Mouse (Mus musculus): ENCODE measurements around the gene Igsf21. TPM values are rescaled to one million over a fixed set of nuclear protein-coding genes. Genes with fewer than 3 reads are reported as not detected.

The Igsf21 gene
- polyA plus RNA-seq (2012; ENCODE audit: insufficient read depth, insufficient read length, missing spikeins), result 6.8 and 9.2 TPM in 2 replicates

DNA sequence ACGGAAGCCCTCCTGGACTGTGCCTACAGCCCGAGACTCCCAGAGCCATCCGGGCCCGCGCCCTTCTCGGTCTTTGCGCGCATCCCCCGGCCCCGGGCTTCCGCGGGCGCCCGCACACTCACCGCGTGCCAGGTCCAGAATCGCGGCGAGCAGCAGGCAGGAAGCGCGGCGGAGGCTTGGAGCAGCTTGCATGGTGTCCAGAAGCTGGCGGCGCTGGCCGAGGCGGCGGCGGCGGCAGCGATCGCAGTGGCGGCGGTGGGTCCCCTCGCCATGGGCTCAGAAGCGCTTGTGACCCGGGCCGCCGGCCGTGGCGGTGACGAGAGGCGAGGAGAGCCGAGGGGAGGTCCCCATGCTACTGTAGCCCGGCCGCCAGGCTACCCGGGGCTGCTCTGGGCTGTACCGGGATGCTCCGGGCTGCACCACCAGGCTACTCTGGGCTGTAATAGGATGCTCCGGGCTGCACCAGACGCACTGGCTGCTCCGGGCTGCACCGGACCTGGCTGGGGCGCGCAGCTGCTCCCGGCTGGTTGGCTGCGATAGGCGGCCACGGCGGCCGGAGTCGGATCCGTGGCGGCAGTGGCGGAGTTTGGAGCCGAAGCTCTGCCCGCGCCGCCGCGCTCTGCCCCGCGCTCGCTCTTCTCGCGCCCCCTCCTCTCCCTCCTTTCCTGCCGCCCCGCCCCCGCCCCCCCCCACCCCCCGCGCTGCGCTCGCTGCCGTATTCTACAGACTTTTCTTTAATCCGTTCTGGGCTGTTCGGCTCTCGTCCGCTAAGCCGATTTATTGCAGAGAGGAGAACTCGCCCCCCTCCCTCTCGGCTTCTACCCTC lies at the start of gene Igsf21:
TSS of gene Igsf21 (minus strand) at position 605 of the 826 bp plus-strand sequence.
- H3K27ac ChIP-seq (replicated peaks; ENCODE audit: low read depth, low read length), result no peak within 1 kb of the TSS
- H3K4me3 ChIP-seq (ENCODE audit: insufficient read depth, low read depth, low read length), result no peak within 1 kb of the TSS
- no peaks in the 10 kb centered on the region for H3K4me1 ChIP-seq (ENCODE audit: control insufficient read depth, insufficient read depth, insufficient read length, low read length)

DNA sequence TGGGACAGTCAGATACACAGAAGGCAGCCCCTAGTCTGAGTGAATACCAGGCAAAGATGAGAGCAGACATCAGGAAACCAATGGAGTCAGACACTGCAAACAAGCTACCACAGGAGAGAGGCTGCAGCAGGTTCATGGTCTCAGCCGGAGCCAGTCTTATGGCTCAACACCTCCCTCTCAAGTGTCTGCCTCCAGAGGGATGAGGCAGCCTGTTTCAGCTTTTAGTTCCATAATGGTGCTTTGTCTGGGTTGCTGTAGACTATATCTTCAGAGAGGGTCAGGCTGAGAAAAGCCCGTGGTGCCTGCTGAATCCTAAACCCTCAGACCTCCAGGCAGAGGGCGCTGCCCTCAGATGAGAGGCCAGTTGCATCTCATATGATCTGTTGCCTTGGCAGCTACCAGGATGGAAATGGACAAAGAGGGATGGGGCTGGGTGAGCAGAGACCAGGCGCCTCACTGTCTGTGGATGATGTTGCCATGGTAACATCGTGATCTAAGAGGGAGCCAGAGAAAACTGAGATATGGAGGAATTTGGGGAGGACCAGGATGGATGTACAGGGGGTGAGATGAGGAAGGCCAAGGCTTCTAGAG lies 39.2 kb upstream of the Igsf21 start:
- H3K27ac ChIP-seq (replicated peaks; ENCODE audit: low read depth, low read length), result no peak overlapping the region
- no peaks in the 10 kb centered on the region for H3K4me1 ChIP-seq (ENCODE audit: control insufficient read depth, insufficient read depth, insufficient read length, low read length)
- H3K4me3 ChIP-seq (ENCODE audit: insufficient read depth, low read depth, low read length), result no peak overlapping the region

DNA sequence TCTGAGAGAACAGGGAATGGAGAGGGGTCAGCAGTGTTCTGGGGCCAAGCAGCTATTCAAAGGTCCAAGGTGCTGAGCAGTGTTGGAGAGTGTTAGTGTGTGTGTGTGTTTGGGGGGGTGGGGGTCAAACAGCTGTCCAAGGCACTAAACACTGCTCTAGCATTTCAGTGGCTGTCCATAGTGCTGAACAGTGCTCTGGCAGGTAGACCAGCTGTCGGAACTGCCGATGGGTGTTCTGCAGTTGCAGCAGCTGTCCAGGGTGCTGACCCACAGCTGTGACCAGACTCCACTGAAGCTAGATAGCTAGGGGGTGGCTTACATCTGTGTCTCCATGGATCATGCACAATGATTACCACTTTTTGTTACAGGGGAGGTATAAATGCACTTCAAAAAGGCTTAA lies 36.8 kb upstream of the Igsf21 start:
- Histone ChIP-seq H3K4me1 (ENCODE audit: control insufficient read depth, insufficient read depth, insufficient read length, low read length) (no peaks in the 10 kb centered on the region), H3K27ac (replicated peaks; ENCODE audit: low read depth, low read length) (no peak overlapping the region), H3K4me3 (ENCODE audit: insufficient read depth, low read depth, low read length) (no peak overlapping the region)

DNA sequence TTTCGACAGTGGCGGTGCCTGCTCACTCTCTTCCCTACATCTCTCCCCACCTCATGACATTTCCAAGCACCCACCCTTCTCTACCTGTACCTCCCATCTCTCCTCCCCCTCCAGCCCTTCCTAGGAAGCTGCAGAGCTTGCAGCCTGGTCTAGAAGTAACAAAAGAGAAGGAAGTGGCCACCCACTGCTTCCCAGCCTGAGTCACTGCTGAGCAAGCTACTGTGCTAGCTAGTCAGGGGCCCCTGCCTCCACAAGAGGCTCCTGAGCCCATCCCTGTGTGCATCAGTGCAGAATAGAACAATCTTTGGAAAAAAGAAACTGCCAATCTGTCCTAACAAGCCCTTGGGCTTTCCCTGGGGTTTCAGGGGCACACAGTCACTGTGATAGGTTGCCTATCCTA lies 31.7 kb upstream of the Igsf21 start:
- Histone ChIP-seq H3K4me3 (ENCODE audit: insufficient read depth, low read depth, low read length) (no peak overlapping the region), H3K4me1 (ENCODE audit: control insufficient read depth, insufficient read depth, insufficient read length, low read length) (no peaks in the 10 kb centered on the region), H3K27ac (replicated peaks; ENCODE audit: low read depth, low read length) (no peak overlapping the region)

DNA sequence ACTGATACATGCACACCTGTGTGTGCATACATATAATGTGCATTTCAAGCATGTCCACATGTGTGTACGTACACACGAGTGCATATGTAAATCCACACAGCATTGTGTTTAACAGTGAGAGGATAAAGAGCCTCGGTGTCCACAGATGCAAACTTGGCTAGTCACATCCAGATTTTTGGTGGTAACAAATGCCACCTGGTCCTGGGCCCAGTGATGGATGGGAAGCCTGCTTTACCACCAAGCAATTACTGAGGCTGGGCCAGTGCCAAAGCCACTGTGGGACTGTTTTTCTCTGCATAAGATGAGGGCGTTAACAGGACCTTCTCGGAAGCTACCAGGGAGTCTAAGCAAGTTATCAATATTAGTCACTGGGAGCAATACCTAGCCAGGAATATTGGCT lies 25.3 kb upstream of the Igsf21 start:
- no peak overlapping the region for H3K4me3 ChIP-seq (ENCODE audit: insufficient read depth, low read depth, low read length)
- H3K27ac ChIP-seq (replicated peaks; ENCODE audit: low read depth, low read length), result no peak overlapping the region
- H3K4me1 ChIP-seq (ENCODE audit: control insufficient read depth, insufficient read depth, insufficient read length, low read length), result no peaks in the 10 kb centered on the region

DNA sequence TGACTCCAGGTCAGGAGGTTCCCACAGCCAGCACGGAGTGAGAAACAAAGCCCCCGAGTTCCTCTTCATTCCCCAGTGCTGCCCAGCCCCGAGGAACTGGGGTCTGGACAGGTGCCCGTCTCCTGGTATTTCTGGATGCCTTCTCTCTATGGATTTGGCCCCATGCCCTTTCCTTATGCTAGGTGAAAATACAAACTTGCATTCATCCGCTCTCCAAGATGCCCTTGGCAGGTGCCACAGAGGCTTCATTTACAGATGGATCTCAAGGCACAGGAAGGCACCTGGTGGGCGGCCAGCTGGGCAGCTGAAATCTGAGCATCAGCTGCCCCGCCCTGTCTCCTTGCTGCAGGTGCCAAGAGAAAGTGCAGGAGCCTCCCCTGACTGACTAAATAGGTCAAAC lies 23.9 kb upstream of the Igsf21 start:
- Histone ChIP-seq H3K4me1 (ENCODE audit: control insufficient read depth, insufficient read depth, insufficient read length, low read length) (no peaks in the 10 kb centered on the region), H3K27ac (replicated peaks; ENCODE audit: low read depth, low read length) (no peak overlapping the region), H3K4me3 (ENCODE audit: insufficient read depth, low read depth, low read length) (no peak overlapping the region)

DNA sequence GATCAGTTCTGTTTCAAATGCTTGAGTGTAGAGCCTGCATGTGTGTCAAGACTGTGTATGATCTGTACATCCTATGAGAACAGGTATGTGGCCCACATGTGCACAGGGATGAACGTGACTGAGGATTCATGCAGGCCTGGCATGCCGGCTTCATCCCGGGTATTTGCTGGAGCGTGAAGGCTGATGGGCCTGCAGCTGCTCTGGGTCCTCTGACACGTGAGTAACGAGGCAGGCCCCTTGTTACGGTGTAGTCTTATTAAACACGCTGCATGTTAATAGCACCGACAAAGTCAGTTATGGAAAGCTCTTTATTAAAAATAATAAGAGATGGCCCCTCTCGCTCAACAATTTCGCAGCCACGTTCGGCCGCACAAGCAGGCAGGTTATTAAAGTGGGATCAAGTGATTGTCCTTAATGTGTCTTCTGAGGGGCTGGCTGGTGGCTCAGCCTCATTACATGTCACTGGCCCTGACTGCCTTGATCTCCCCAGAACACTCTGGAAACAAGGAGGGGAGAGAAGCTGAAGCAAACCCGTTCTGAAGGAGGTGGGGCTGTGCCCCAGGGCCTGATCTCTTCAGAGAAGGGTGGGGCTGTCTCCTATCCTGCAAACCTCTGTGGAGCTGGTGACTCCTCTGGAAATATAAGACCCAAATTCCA lies 22.7 kb upstream of the Igsf21 start:
- H3K27ac ChIP-seq (replicated peaks; ENCODE audit: low read depth, low read length), result no peak overlapping the region

DNA sequence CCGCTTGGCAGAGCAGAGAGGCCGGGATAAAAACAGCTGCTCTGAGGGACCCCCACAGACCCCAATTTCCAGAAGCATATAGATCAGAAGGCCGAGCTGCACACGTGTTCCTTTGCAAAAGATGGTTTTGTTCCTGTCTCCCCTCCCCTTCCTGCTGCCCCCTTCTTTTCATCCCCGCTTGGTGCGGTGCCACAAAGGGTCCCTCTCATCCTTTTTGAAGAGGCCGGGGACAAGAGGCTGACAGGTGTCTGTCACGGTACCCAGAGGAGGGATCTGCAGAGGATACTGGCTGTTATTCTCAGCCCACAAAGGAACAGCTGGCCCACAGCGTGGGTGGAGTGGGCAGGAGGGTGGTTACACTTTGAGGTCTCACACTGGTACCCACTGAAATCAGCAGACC lies 21.3 kb upstream of the Igsf21 start:
- H3K4me3 ChIP-seq (ENCODE audit: insufficient read depth, low read depth, low read length), result no peak overlapping the region
- H3K27ac ChIP-seq (replicated peaks; ENCODE audit: low read depth, low read length), result no peak overlapping the region
- H3K4me1 ChIP-seq (ENCODE audit: control insufficient read depth, insufficient read depth, insufficient read length, low read length), result no peaks in the 10 kb centered on the region

More for the DNA sequence above, 22.7 kb upstream of the Igsf21 start:
- H3K4me1 ChIP-seq (ENCODE audit: control insufficient read depth, insufficient read depth, insufficient read length, low read length), result no peaks in the 10 kb centered on the region
- H3K4me3 ChIP-seq (ENCODE audit: insufficient read depth, low read depth, low read length), result no peak overlapping the region

DNA sequence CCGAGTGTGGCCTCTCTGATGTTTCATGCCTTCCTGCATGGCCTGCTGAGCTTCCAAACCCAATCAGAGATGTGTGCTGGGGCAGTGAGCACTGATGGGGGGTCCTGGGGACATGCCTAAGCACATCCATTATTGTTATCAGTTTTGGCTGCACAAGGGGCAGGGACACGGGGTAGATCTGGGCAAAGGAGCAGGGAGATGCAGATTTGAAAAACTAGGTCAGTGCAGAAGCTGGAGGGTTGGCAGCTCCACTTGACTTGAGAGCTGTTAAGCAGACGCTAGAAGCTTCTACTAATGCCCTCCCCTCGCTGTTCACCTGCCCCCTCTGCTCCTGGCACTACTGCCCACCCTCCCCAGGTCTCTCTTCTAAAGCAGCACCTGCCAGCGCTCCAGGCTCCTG lies 20.5 kb upstream of the Igsf21 start:
- Histone ChIP-seq H3K27ac (replicated peaks; ENCODE audit: low read depth, low read length) (no peak overlapping the region), H3K4me1 (ENCODE audit: control insufficient read depth, insufficient read depth, insufficient read length, low read length) (no peaks in the 10 kb centered on the region), H3K4me3 (ENCODE audit: insufficient read depth, low read depth, low read length) (no peak overlapping the region)

DNA sequence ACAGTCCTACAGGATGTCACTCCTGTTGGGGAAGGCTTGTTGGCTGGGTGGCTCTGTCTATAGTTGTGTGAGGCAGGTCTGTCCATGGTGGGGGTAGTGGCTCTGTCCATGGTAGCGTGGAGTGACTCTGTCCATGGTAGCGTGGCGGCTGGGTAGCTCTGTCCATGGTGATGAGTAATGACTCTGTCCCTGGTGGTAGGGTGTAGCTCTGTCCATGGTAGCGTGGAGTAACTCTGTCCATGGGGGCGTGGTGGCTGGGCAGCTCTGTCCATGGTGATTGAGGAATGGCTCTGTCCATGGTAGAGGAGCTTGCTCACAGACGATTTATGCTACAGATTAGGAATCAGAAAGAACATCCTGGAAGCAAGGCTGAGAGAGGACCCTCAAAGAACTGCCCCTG lies 12.4 kb upstream of the Igsf21 start:
- no peak overlapping the region for H3K27ac ChIP-seq (replicated peaks; ENCODE audit: low read depth, low read length)
- no peak overlapping the region for H3K4me3 ChIP-seq (ENCODE audit: insufficient read depth, low read depth, low read length)
- H3K4me1 ChIP-seq (ENCODE audit: control insufficient read depth, insufficient read depth, insufficient read length, low read length), result no peaks in the 10 kb centered on the region

DNA sequence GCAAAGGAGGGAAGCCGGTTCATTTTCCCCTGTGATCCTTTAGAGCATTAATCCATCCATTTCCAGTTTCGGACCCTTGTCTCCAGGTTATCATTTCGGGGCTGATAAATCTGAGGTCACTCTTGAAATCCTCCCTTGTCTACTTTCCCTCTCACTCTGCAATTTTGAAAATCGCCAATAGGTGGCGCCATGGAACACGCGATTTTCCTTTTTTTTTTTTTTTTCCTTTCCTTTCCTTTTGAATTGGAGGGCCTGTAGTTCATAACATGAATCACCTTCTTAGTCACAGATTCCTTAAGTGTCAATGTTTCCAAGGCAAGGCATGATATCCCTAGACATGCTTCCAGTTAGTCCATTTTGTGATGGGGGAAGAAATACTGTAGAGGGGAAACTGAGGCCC lies 5.8 kb upstream of the Igsf21 start:
- Histone ChIP-seq H3K4me3 (ENCODE audit: insufficient read depth, low read depth, low read length) (no peak overlapping the region), H3K27ac (replicated peaks; ENCODE audit: low read depth, low read length) (no peak overlapping the region), H3K4me1 (ENCODE audit: control insufficient read depth, insufficient read depth, insufficient read length, low read length) (no peaks in the 10 kb centered on the region)

DNA sequence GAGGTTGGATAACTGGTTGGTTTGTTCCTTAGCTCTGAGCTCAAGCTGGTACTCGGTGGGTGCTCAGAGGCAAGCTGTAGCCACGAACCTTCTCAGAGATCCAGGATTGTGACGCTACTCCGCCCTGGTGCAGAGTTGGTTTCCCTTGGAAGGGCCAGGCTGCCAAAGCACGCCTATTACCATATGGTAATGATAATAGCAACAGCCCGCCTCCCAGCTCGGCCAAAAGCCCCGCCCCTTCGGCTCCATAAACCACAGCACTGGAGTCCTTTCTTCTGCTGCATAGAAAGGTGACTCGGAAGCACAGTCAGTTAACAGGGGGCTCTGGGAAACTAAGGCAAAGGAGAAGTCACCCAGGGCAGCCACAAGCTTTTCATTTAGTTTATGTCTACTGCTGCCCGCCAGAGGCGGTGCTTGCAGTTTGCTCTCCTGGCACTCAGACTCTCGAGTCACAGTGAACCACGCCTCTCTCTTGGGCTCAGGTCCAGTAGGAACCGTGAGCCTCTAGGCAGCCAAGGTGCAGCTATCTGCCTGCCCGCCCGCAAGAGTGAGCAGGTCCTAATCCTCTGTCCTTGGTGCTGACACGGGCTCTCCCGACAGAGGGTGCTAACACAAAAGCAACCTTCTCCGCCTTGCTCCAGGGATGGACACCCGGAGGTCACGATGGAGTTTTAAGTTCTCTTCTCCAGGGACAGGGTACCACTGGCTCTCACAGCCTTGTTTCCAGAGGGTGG lies 2.6 kb upstream of the Igsf21 start:
- H3K4me3 ChIP-seq (ENCODE audit: insufficient read depth, low read depth, low read length), result no peak overlapping the region
- H3K27ac ChIP-seq (replicated peaks; ENCODE audit: low read depth, low read length), result no peak overlapping the region
- H3K4me1 ChIP-seq (ENCODE audit: control insufficient read depth, insufficient read depth, insufficient read length, low read length), result no peaks in the 10 kb centered on the region

DNA sequence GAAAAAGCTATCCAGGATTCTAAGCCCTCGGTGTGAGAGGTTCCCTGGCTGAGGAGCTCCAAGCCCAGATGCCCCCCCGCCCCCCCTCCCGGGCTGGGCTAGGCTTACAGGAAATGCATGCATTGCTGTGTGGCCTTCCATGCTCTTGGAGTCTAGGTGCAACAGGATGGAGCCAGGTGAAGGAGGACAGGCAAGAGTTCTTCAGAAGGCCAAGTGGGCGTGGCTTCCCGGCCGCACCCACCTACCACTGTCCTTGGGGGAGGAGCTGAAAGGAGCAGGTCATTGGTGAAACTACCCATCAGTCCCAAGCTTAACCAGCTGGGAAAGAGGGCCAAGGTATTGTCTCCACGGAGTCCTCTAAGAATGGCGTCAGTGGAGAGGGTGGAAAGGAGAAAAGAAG lies 1.8 kb upstream of the Igsf21 start:
- no peak overlapping the region for H3K4me3 ChIP-seq (ENCODE audit: insufficient read depth, low read depth, low read length)
- no peak overlapping the region for H3K27ac ChIP-seq (replicated peaks; ENCODE audit: low read depth, low read length)
- H3K4me1 ChIP-seq (ENCODE audit: control insufficient read depth, insufficient read depth, insufficient read length, low read length), result no peaks in the 10 kb centered on the region

DNA sequence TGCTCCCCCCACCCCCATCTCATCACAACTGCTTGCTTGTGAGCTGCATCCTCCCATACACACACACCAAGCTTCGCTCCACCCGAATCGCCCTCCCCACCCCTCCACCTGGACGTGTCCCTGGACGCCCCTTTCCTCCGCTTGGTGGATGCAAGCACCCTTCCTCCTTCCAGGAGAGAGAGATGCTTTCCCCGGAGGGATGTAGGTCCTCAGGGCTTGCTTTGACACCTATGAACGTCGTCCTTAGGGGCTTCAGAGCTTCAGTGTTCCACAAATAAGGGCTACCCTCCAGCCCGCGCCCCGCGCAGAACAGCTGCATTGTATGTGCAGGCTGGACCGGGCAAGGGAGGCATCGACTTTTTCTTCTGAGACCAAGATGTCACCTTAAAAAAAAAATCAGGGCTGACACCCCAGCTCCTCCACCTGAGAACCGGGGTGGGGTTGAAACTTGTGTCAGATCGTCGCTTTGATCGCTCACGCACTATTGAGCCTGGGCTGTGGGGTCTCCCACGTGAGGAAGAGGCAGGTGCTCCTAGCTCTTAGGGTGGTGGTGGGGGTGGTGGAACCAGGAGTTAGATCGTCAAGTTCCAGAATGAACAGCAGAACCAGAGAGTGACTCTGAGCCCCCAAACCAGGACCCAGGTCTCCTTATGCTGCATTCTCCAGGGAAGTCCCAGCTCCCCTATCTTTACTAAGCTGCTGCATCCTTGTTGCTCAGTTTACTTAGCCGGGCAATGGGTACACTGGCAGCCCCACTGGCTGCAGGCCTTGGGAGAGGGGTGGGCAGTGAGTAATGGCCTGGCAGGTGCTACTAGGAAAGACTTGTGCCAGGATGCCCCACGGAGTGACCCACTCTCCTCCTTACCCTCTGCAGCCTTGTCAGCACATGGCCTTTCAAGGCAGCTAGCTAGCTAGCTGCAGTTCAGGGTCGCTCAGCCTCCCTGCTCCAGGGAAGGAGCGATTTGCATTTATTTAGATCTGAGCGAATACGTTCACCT lies 721 bp upstream of the Igsf21 start:
- no peaks in the 10 kb centered on the region for H3K4me1 ChIP-seq (ENCODE audit: control insufficient read depth, insufficient read depth, insufficient read length, low read length)
- no peak overlapping the region for H3K4me3 ChIP-seq (ENCODE audit: insufficient read depth, low read depth, low read length)
- no peak overlapping the region for H3K27ac ChIP-seq (replicated peaks; ENCODE audit: low read depth, low read length)
